Mouse (Mus musculus) intestine, embryonic 16.5 days (tissue): ENCODE data around the gene Scn10a. TPM values are rescaled to one million over a fixed set of nuclear protein-coding genes. Genes with fewer than 3 reads are reported as not detected.

Experiments used
- ATAC-seq: fragments of 200-750 bp; cut with Nextera tagmentation; 2 replicates; pipeline ENCODE4 v1.8.0; 2017; ENCODE audit warnings: moderate TSS enrichment, moderate library complexity
- H3K27ac ChIP-seq: fragments of 300-500 bp; sonication (generic); 2 replicates; pipeline ENCODE4 v1.5.1; 2014; ENCODE audit warnings: mild to moderate bottlenecking, low read length
- H3K27me3 ChIP-seq: fragments of 300-500 bp; sonication (generic); replicated peaks from 2 replicates; pipeline ENCODE4 v1.6.1; 2014; ENCODE audit warnings: low read length, control low read depth, mixed read lengths; ENCODE audit not compliant: control insufficient read depth, insufficient read depth
- H3K36me3 ChIP-seq: fragments of 300-500 bp; sonication (generic); 2 replicates; pipeline ENCODE4 v1.6.1; 2014; ENCODE audit warnings: low read length, control low read depth; ENCODE audit not compliant: control insufficient read depth, insufficient read depth
- H3K4me1 ChIP-seq: fragments of 300-500 bp; sonication (generic); 2 replicates; pipeline ENCODE4 v1.6.1; 2014; ENCODE audit warnings: low read length, control low read depth, mixed read lengths; ENCODE audit not compliant: control insufficient read depth, insufficient read depth
- H3K4me2 ChIP-seq: fragments of 300-500 bp; sonication (generic); 2 replicates; pipeline ENCODE4 v1.6.1; 2014; ENCODE audit warnings: low read depth, low read length, control low read depth
- H3K4me3 ChIP-seq: fragments of 300-500 bp; sonication (generic); 2 replicates; pipeline ENCODE4 v1.5.1; 2014; ENCODE audit warnings: mild to moderate bottlenecking, low read length
- H3K9ac ChIP-seq: fragments of 300-500 bp; sonication (generic); 2 replicates; pipeline ENCODE4 v1.6.1; 2014; ENCODE audit warnings: low read depth, low read length
- H3K9me3 ChIP-seq: fragments of 300-500 bp; sonication (generic); 2 replicates; pipeline ENCODE4 v1.6.1; 2016; ENCODE audit warnings: low read length, control low read depth; ENCODE audit not compliant: control insufficient read depth
- WGBS: fragments of 180-500 bp; shearing (Covaris S2); extraction: QIAGEN DNeasy Blood & Tissue Kit; methylation state at CpG from one replicate; pipeline ENCODE4 v1.1.7; 2014; 5-methylcytosine and 5-hydroxymethylcytosine counted together
- polyA plus RNA-seq: library from polyadenylated mRNA; unstranded; fragments of >200 nt; fragmentation: Nextera tagmentation; extraction: Ambion mirVana; gene quantifications from 2 replicates; pipeline ENCODE4 v1.2.1, GENCODE M21; 2015

Scn10a gene
- polyA plus RNA-seq, 1 experiment from 2014 or later, result 0.02 TPM

- no peak overlapping the region for H3K27ac ChIP-seq
- no peaks in the 10 kb centered on the region for H3K4me1 ChIP-seq
- H3K36me3 ChIP-seq, result no peaks in the 10 kb centered on the region
- no peak for ATAC-seq
- no peak overlapping the region for H3K9ac ChIP-seq
- H3K27me3 ChIP-seq, result no peaks in the 10 kb centered on the region
- no peaks in the 10 kb centered on the region for H3K9me3 ChIP-seq
- H3K4me2 ChIP-seq, result no peak overlapping the region
- 61% methylated on average over 16 of the region's 16 CpGs for WGBS
- no peak overlapping the region for H3K4me3 ChIP-seq
Observed at GRCm38 (mm10) chr9:119559537-119560276, 159.4 kb downstream of the Scn10a start.

Other genes with a start within 250 kb of the Scn10a start
- gene Scn5a, start 140.3 kb downstream of the Scn10a start, polyA plus RNA-seq, result 0.26 and 0.29 TPM in 2 replicates
- gene Scn11a, start 106.1 kb upstream of the Scn10a start, polyA plus RNA-seq, result 0.04 TPM in 1 of 2 replicates, not detected in the other
- 34.0 and 36.7 TPM in 2 replicates for gene Wdr48, start 175.6 kb upstream of the Scn10a start, polyA plus RNA-seq
- gene Gorasp1, start 218.2 kb upstream of the Scn10a start, polyA plus RNA-seq, result 39.3 and 39.5 TPM in 2 replicates
- gene Ttc21a, start 218.3 kb upstream of the Scn10a start, polyA plus RNA-seq, result 0.04 TPM in 1 of 2 replicates, not detected in the other